Mouse (Mus musculus) heart, adult 11 months (tissue): ENCODE results near the gene Anapc11.
"Not testable (repeated sequence)": the region's sequence is repeated elsewhere in the genome, so short reads cannot be mapped to it uniquely, and the experiment has no call there.

ENCODE experiments used
- DNase-seq: peaks from one replicate; pipeline ENCODE4 v3.0.0; 2022

Anapc11 gene

DNA sequence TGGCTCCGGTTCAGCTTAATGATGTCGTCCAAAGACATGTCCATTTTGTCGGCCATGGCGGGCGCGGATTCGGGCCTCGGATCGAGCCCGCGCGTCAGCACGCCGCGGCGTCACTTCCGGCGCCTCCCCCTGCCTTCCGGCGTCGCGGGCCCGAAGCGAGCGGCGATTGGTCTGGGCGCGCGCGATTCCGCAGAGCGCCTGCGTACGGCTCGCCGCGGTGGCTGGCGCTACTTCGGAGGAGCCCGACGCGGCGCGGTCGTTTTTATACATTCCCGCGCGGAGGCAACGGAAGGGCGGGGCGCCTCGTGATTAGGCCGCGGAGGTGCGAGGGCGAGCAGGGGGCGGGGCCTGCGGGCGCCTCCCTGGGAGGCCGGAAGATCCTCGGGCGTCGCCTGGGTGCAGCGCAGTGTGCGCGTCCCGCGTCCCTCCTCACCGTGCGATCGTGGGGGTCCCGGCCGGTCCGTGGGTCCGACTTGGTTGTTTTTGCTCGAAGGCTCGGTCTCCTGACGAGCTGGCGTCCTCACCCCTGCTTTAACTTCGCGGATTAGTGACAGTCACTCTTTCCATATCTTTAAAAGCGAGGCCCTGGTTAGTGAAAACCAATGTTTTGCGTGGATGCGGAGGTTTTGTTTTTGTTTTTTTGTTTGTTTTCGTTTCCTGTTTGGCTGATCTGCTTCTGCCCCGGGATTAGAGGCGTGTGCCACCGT, at the start of gene Anapc11, which contains the start of gene Alyref:
Anapc11 (plus strand) TSS at position 139 of the 707 bp plus-strand sequence.
Alyref (minus strand) TSS at position 83 of the 707 bp plus-strand sequence.
- DNase-seq = peak; percentile 99

GRCm38 (mm10) chr11:120548786-120549167, 49.4 kb upstream of the Anapc11 start:
- peak; percentile 89 for DNase-seq

DNA sequence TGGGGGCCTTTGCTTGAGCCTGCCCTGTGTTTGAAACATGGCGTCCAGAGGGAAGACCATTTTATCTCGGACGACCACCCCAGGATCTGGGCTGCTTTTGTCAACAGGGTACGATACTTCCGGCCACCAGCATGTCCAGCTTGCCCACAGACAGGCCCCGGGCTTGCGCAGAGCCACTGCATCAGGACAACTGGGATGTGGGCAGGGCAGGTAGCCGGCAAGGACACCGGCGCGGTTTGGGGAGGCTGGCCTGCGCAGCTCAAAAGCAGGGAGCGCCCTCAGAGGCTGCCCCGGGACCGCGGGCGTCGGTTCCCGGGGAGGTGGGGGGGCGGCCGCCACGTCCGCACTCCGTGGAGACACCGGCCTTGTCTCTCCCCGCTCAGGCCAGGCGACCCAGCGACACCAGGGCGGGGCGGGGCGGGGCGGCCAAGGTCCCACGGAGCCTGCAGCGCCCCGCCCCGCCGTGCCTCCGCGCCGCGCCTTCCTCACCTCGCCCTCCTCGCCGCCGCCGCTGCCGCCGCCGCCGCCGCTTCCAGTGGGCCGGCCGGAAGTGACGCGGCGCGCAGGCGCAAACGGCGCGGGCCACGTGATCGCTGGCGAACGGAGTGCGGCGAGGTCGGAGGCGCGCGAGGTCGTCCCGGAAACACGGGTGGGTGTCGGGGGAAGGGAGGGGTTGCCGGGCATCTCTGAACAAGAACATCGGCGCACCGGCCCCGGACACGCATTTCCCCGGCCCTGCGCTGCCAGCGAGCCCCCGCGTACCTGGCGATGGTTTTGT, 48.9 kb upstream of the Anapc11 start, which contains the start of gene Mcrip1:
Mcrip1 (minus strand) TSS at position 560 of the 778 bp plus-strand sequence.
- peak; percentile 99 for DNase-seq

DNA sequence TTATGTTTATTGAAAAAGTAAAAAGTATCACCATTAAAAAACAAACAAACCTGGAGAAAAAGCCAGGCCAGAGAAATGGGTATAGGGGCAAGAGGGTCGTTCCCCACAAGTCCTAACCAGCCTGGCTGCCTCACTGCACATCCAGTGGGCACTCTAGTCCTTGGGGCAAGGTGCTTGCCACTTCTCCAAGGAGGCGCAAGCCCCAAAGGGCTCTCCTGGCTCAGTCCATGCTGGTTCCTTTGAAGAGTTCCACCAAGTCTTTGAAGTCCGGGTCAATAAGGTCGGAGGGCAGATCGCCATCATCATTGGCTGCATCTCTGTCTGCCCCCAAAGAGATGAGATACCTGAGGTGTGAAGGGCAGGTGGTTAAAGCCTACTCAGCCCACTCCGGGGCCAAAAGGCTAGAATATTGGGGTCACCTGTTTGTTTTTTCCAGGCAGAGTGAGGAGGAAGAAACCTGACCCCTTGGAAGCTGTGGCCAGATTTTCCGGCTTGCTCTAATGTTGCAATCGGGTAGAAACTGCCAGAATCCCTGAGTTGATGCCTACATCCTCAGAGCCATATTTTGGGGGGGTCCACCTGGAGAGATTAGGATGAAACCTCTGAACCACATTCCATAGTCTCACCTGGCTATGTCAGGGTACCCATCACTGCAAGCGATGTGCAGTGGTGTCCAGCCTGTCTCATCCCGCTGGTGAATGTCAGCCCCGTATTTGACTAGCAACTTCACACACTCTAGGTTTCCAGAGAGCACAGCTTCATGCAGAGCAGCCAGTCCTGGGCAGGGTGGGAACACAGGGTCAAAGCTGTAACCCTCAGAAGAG, 48.0 kb upstream of the Anapc11 start:
- DNase-seq = peak; percentile 93

- DNase-seq = peak; percentile 88
These were observed 47.3 kb upstream of the Anapc11 start, which contains the start of gene Ppp1r27 for GRCm38 (mm10) chr11:120550810-120551440. Gene Ppp1r27, minus strand, starts transcription at chr11:120551132.

- no peak for DNase-seq
These were observed 45.5 kb upstream of the Anapc11 start for GRCm38 (mm10) chr11:120552736-120553135.

- peak; percentile 97 for DNase-seq
These were observed 43.4 kb upstream of the Anapc11 start for GRCm38 (mm10) chr11:120554834-120555233.

DNA sequence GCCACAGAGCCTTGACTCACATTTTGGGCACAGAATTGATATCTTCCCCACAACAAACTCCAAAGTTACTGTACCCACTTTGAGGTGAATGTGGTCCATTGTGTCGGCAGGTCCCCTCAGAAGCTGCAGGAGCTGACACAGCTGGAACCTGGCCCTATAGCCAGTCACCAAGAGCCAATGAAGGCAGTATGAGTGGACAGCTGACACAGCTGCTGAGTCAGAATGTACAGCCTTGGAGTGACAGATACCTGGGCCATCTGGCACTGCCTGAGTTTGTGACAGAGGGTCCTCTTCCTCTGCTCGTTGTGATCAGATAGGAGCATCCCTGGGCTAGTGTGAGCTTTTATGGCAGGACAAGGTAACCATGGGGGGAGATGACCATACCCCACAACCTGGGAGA, 43.0 kb upstream of the Anapc11 start:
- no peak for DNase-seq

DNA sequence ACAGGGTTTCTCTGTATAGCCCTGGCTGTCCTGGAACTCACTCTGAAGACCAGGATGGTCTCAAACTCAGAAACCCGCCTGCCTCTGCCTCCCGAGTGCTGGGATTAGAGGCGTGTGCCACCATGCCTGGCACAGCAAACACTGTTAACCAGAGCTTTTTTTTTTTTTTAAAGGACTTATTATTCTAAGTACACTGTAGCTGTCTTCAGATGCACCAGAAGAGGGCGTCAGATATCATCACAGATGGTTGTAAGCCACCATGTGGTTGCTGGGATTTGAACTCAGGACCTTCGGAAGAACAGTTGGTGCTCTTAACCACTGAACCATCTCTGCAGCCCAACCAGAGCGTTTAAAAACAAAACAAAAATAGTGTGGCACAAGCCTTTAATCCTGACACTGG, 39.4 kb upstream of the Anapc11 start:
- not testable (repeated sequence) for DNase-seq

GRCm38 (mm10) chr11:120560952-120561728, 37.1 kb upstream of the Anapc11 start:
- DNase-seq = peak; percentile 79

DNA sequence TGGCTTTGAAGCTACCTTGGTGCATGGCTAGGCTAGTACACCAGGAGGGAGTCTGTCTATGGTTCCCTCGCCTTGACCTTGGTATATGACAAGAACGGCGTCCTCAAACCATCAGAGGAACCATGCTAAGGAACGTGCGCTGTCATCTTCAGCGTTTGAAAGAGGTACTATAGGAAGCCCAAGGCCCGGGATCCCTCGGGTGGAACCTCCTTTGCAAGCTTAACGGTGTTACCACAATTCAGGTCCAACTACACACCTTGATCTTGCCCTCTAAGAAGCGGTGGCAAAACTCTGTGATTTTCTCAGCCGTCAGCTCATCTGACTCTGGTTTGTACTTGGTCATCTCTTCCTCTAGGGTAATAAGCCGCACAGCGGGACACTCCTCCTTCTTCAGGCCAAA, 35.3 kb upstream of the Anapc11 start:
- peak; percentile 81 for DNase-seq

DNA sequence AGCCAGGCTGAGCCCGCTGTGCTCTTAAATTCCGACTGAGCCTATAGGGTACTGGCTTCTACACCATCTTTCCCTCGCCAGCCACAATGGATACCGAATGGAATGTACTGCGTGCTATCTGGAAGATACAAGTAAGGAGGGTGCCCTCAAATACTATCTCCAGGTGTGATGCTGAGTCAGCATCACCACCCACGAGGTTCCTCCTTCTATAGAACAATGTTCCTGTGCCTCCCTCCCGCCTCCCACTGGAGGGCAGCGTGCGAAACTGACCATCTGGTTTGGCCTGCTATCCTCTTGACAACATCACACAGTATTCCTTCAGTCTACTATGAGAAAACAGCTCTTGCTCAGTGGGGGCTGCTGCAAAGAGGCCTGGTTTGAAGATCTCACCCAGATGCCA, 33.1 kb upstream of the Anapc11 start:
- DNase-seq = no peak

DNA sequence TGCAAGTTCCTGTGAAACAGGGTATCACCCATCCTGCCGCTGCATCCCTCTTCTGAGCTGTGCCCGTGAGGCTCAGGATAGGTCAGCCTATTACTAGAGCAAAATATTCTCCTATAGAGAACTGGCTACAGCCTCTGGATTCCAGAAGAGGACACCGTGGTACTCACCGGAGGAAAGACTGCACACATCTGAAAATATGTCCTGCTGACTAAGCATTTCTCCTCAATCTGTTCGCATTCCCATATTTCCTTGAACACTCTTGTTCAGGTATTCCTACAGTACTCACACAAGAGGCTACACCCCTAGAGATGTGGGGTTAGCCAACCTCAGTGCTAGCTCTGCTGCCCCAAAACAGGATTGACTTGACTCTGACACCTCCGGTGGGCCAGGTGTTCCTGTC, 29.9 kb upstream of the Anapc11 start:
- DNase-seq = no peak

DNA sequence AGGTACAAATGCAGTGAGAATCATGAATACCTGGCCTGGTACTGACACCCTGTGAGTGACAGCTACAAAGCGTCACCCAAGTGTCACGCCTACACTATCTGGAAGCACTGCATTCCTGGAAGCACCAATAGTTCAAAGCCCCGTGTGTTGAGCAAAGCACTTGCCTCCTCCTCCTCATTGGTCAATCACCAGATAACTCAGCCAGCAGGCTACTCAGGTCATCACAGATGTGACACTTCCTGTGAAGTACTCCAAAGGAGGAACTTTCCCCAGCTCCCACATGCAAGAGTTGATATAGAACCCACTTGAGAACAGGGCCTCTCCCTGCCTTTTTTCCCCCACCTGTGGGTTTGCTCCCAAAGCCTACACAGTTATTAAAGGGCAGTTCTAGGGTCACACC, 27.1 kb upstream of the Anapc11 start:
- peak; percentile 88 for DNase-seq

DNA sequence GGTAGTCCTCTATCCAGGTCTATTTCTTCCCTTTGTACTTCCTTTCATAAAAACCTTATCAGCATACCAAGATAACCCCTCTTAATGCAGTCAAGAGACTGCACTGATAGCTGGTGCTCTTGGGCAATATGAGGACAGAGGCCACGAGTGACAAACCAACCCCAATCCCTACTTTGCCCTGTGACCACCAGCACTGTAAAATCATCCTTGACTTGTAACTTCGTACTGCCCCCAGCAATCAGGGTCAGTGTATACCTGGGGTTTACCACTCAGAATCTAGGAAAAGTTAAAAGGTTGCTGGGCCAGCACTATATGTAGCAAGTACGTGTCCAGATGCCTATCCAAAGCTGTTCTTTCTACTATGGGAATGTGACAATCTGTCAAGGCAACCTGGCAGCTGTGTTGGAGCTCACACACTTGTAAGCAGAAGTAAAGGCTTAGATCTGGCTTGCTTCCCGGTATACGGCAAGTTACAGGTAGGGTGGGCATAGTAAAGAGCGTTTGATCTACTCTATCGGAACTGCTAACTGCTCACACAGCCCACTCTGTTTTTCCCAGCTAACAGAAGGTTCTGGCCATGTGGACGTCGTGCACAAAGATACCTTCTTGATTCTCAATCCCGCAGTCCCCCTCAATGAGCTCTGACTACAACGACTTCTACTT, 26.3 kb upstream of the Anapc11 start:
- peak; percentile 86 for DNase-seq

GRCm38 (mm10) chr11:120572417-120572751, 25.8 kb upstream of the Anapc11 start:
- DNase-seq = no peak

GRCm38 (mm10) chr11:120572752-120573584, 25.3 kb upstream of the Anapc11 start, which contains the start of gene P4hb:
Gene P4hb, minus strand, starts transcription at chr11:120573253.
- peak; percentile 100 for DNase-seq

DNA sequence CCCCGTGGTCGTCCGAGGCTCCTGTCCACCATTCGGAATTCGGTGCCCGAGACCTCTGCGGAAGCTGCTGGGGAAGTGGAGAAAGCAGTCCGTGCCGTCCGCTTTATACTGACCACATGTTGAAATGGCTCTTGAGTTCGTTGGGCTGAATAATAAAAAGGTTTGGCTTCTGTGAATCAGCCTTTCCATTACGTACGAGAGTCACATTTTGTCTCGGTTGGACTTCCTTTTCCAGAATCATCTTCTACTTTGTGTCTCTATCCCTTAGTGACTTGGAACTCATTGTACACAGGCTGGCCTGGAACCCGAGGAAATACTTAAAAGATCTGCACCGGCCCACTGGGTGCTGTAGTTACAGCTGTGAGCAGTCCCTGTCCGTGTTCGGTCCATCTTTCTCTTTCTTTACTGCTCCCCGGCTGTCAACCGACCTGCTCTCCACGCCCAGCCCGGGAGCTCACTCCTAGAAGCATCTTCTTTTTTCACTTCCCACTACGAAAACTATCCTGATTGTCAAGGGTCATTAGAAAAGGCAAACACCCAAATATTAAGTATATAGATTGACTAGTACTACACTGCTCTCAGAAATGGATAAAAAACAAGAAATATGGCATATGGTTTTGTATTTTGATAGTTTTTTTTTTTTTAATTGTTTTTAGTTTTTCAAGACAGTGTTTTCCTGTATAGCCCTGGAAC, 24.5 kb upstream of the Anapc11 start:
- DNase-seq = peak; percentile 92

GRCm38 (mm10) chr11:120574278-120574600, 24.0 kb upstream of the Anapc11 start:
- no peak for DNase-seq

DNA sequence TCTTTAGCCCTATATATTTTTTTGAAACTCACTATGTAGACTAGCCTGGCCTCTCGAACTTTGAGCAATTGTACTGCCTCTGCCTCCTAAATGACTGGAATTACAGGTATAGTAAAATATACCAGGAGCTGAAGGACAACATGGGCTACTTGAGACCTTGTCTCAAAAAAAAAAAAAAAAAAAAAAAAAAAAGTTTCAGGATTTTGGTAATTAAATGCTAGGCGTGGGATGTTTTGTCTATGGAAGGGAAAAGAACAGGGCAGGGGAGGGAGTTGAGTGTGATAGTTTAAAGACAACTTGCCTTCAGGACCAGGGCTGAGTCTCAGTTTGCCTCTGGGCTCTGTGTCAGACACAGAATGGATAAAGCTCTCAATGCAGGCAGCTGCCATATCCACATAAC, 23.2 kb upstream of the Anapc11 start:
- no peak for DNase-seq
